Mouse (Mus musculus) lung, postnatal 25 days (tissue): ENCODE measurements around the gene Tcf7l2.

Experiments used
- DNase-seq: peaks from one replicate; pipeline ENCODE4 v3.0.0; 2022; ENCODE audit warnings: low spot score

Tcf7l2 gene

DNA sequence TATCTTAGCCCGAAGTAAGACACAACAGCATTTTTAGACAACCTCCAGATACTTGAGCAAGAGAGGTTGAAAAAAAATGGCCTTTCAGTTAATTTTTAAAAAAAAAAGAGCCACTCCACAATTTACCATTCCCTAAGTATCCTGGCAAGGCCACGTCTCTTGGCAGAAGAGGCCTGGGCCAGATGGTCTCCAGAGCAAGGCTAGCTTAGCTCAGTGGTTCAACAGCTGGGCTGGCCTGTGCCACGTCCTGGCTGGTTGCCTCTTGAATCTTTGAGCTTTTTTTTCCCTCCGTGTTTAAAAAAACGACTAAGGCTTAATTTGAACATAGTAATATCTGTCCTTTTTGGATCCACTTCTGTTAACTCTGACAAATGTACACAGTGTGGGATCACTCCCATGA lies 209.8 kb downstream of the Tcf7l2 start:
- peak; percentile 50 for DNase-seq

DNA sequence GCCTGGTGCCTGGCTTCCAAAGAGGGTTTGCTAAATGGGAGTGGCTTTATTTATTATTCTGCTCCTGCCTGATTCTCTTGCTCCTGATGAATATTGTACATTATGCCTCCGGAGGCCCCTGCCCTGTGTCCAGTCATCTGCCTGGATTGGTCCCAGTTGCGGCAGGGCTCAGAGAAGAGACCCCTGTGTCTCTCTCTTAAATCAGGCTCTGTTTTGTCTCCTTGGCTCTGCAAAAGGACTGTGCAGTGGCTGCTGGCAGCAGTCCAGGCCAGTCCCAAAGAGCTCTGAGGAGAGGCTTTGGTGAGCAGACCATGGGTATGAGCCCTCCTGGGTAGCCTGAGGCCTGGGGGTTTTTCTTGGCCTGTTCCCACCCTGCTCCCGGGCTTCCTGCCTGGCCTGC lies 211.6 kb downstream of the Tcf7l2 start:
- no peak for DNase-seq

DNA sequence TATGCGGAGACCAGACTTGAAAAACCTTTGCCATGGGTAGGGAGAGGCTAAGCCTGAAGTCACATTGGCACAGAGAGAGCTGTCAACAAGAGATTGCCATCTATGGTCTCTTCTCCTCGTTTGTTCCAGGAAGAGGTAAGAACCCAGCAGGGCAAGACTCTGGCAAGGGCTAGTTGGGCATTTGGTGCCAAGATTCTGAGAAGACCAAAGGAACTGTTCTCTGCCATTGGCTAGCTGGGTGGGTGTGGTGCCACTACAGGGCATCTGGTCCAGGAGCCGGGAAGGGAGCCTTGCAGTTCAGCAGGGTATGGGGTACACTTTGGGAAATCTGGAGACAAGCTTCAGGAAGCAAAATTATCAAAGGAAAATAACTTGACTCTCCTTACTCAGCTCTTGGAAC lies 213.5 kb downstream of the Tcf7l2 start:
- DNase-seq, result no peak

GRCm38 (mm10) chr19:55956745-55957144 lies 215.1 kb downstream of the Tcf7l2 start:
- DNase-seq, result no peak

- DNase-seq, result no peak
Observed at GRCm38 (mm10) chr19:55964421-55964820, 222.8 kb downstream of the Tcf7l2 start.

- DNase-seq, result no peak
Observed at GRCm38 (mm10) chr19:55966066-55966465, 224.4 kb downstream of the Tcf7l2 start.

GRCm38 (mm10) chr19:55969929-55970531 lies 228.4 kb downstream of the Tcf7l2 start:
- DNase-seq, result no peak

DNA sequence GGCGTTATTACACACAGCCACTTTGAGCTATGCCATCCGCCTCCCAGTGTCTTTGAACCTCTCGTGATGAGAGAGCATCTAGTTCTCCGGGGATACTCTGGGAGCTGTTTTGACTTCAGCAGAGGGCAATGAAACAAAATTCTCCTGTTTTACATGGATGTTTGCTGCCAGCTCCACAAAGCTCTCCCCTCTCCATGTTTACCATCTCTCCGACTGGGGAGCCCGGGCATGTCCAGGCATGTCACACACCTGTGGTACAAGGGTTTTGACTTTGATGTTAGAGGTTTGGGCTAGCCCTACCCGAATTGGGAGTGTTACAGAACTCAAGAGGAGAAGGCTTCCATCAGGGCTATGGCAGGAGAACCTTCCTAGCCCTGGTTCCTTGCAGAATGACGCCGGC lies 234.5 kb downstream of the Tcf7l2 start:
- DNase-seq, result no peak
